Mouse (Mus musculus) right cerebral cortex, adult 2 months (tissue): ENCODE results near the gene Gm11172.
A peak's percentile ranks its signal among the peaks of the same experiment; 100 is the strongest.
"Not testable (repeated sequence)": the region's sequence is repeated elsewhere in the genome, so short reads cannot be mapped to it uniquely, and the experiment has no call there.

Source experiments
- DNase-seq, 2 experiments: peaks; one replicate each; pipeline ENCODE4 v3.0.0; 2021 to 2022; ENCODE audit warnings: low spot score in 2 of 2

Gm11172 gene

GRCm38 (mm10) chr16:10834542-10834910 lies 21.8 kb downstream of the Gm11172 start:
- no peak for DNase-seq

GRCm38 (mm10) chr16:10834911-10835587 lies 22.3 kb downstream of the Gm11172 start, which contains the start of gene Rmi2:
Rmi2 (plus strand) TSS chr16:10835059.
- DNase-seq = peak; percentile 79 to 80

GRCm38 (mm10) chr16:10836388-10836787 lies 23.7 kb downstream of the Gm11172 start:
- no peak for DNase-seq

GRCm38 (mm10) chr16:10837250-10837649 lies 24.5 kb downstream of the Gm11172 start:
- DNase-seq = no peak

- DNase-seq = no peak
These were observed 25.2 kb downstream of the Gm11172 start for GRCm38 (mm10) chr16:10837903-10838302.

GRCm38 (mm10) chr16:10838487-10839245 lies 26.0 kb downstream of the Gm11172 start:
- DNase-seq = no peak

GRCm38 (mm10) chr16:10840018-10840417 lies 27.3 kb downstream of the Gm11172 start:
- DNase-seq = no peak

- DNase-seq = no peak
These were observed 29.7 kb downstream of the Gm11172 start for GRCm38 (mm10) chr16:10842282-10842855.

GRCm38 (mm10) chr16:10843486-10844318 lies 31.0 kb downstream of the Gm11172 start:
- DNase-seq = no peak

- DNase-seq = no peak
These were observed 31.6 kb downstream of the Gm11172 start for GRCm38 (mm10) chr16:10844319-10844670.

- DNase-seq = no peak
These were observed 33.2 kb downstream of the Gm11172 start for GRCm38 (mm10) chr16:10845952-10846351.

- DNase-seq = peak; percentile 68 to 73
These were observed 33.8 kb downstream of the Gm11172 start for GRCm38 (mm10) chr16:10846503-10846902.

GRCm38 (mm10) chr16:10849965-10850861 lies 37.5 kb downstream of the Gm11172 start:
- DNase-seq = peak; percentile 29 to 39

GRCm38 (mm10) chr16:10850905-10851304 lies 38.2 kb downstream of the Gm11172 start:
- DNase-seq = no peak

- not testable (repeated sequence) for DNase-seq
These were observed 39.5 kb downstream of the Gm11172 start for GRCm38 (mm10) chr16:10852216-10852615.

GRCm38 (mm10) chr16:10859726-10860245 lies 47.1 kb downstream of the Gm11172 start:
- DNase-seq = no peak

GRCm38 (mm10) chr16:10861408-10861807 lies 48.7 kb downstream of the Gm11172 start:
- no peak for DNase-seq
